Mouse (Mus musculus) urinary bladder, adult 2 months (tissue): ENCODE measurements around the gene Hsd17b13. TPM values are rescaled to one million over a fixed set of nuclear protein-coding genes. Genes with fewer than 3 reads are reported as not detected.
A peak's percentile ranks its signal among the peaks of the same experiment; 100 is the strongest.

ENCODE experiments used
- DNase-seq: peaks from one replicate; pipeline ENCODE4 v3.0.0; 2022; ENCODE audit warnings: low spot score
- polyA plus RNA-seq: library from polyadenylated mRNA; depleted of rRNA; stranded (reverse); fragments of >200 nt; gene quantifications from 2 replicates; pipeline ENCODE4 v1.2.3, GENCODE M21; 2012; rRNA removed

Hsd17b13 gene
- polyA plus RNA-seq, 1 experiment = 1.4 TPM

- DNase-seq = no peak
Measured at GRCm38 (mm10) chr5:103923755-103924154, 53.5 kb downstream of the Hsd17b13 start.

DNA sequence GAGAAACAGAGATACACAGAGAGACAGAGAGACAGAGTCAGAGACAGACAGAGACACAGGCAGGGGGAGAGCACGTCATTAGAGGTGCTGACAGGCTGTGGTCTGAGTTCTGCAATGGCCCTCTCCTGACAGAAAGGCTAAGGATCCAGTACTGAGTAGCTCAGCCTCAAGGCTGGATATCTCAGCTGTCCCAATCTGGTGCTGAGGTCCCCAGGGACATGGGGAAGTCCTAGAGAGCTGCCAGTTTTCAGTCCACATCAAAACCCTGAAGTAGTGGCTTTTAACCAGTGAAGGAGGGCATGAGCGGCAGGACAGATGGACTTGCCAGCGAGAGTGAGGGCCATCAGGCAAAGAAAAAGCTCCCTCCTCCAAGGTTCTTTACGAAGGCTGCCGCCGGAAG is 54.1 kb downstream of the Hsd17b13 start:
- DNase-seq = no peak

DNA sequence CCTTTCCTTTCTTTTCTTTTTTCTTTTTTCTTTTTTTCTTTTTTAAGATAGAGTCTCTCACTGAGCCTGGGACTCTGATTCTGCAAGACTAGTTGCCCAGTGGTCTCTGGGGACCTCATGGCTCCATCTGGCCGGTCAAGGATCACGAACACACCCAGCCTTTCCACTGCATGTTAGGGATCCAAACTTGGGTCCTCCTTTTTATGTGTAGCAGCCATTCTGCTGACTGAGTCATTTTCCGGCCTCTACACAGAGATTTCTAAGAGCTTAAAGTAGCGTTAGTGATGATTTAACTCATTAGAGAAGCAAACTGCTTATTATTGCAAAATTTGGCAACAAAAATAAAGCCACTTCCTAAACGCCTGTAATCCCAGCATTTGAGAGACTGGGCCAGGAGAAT is 54.8 kb downstream of the Hsd17b13 start:
- no peak for DNase-seq

GRCm38 (mm10) chr5:103919497-103919896 is 57.7 kb downstream of the Hsd17b13 start:
- no peak for DNase-seq

GRCm38 (mm10) chr5:103918233-103918632 is 59.0 kb downstream of the Hsd17b13 start:
- DNase-seq = no peak

GRCm38 (mm10) chr5:103917357-103917895 is 59.8 kb downstream of the Hsd17b13 start:
- DNase-seq = no peak

DNA sequence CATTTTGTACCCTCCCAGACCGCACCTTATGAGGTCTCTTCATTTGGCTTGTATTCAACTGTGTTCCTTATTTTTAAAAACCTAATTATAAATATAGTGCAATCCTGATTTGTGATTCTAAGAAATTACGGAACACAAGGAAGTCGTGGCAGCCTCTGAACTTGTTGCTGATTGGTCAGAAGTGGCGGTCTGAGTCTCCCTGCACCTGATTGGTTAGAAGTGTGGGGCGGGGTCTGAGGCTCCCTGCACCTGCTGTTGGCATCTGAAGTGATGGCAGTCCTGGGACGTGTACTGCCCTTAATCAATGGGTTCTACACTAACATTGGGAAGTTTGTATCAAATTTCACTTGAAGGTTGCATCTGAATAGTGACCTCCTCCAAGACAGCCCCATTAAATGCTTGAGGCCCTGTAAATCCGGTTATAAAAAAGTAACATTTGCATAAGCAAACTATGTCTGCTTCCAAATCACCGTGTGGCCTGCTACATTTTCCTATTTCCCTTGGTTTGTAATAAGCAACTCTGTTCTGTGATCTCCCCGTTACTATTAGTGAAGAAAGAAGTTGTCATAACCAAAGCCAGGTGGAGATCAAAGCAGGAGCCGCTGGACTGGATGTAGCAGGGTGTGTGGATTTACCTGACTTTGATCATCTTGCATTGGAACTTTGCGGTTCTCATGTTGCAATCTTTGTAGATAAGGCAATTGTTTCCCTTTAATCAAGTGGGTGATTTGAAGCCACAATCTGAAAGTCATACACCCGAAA is 60.4 kb downstream of the Hsd17b13 start:
- no peak for DNase-seq

DNA sequence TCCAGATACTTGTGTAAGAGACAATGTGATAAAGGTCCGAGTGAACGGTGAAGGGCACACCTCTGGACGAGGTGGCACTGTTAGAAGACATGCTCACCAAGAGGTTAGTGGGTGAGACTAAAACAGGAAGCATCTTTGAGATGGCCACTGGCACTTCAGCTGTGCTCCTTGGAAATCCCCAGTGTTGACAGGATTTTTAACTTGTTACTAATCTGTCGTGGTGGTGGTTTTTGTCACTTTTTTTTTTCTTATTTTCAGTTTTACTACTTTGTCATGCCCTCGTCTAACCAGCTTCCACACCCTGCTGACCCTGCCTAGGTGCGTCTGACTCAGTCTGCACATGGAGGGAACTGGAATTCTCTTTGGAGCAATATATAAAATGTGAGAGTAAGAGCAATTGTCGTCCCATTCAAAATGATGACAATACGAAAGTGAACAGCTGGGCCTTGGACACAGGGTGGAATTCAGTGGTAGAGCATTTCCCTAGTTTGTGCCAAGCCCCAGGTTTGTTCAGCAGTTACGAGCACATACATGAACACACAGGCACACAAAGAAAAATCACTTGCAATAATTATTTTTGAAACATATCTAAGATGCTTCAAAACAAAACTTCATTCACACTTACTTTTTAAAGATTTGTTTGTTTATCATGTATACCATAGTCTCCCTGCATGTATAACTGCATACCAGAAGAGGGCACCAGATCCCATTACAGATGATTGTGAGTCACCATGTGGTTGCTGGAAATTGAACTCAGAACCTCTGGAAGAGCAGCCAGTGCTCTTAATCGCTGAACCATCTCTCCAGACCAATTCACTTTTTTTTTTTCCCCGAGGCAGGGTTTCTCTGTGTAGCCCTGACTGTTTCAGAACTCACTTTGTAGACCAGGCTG is 62.6 kb downstream of the Hsd17b13 start:
- DNase-seq = no peak

GRCm38 (mm10) chr5:103913150-103913549 is 64.1 kb downstream of the Hsd17b13 start:
- DNase-seq = no peak

- DNase-seq = no peak
Measured at GRCm38 (mm10) chr5:103911555-103911954, 65.7 kb downstream of the Hsd17b13 start.

- DNase-seq = peak; percentile 78
Measured at GRCm38 (mm10) chr5:103910748-103911409, 66.3 kb downstream of the Hsd17b13 start, which contains the start of gene Klhl8. Gene Klhl8, minus strand, starts transcription at chr5:103911259.

GRCm38 (mm10) chr5:103910156-103910555 is 67.1 kb downstream of the Hsd17b13 start:
- no peak for DNase-seq

DNA sequence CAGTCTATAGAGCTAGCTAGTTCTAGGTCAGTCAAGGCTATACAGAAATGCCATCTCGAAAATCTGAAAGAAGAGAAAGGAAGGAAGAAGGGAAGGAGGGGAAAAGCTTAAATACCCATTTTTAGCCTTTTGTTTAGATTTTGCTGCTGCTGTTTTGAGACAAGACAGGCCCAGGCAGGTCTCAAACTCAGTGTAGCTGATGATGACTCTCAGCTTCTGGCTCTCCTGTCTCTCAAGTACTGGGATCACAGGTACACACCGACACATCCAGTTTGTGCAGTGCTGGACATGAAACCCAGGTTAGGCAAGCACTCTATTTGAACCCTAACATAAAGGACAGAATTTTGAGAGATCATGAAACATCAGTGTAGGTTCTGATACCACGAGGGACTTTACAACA is 67.7 kb downstream of the Hsd17b13 start:
- DNase-seq = no peak

- no peak for DNase-seq
Measured at GRCm38 (mm10) chr5:103908851-103909250, 68.4 kb downstream of the Hsd17b13 start.

- DNase-seq = no peak
Measured at GRCm38 (mm10) chr5:103907844-103908243, 69.4 kb downstream of the Hsd17b13 start.

- no peak for DNase-seq
Measured at GRCm38 (mm10) chr5:103906173-103906572, 71.0 kb downstream of the Hsd17b13 start.

Other genes starting within 250 kb of the Hsd17b13 start
- 9.4 and 11.6 TPM in 2 replicates for gene Klhl8, start 66.2 kb downstream of the Hsd17b13 start, polyA plus RNA-seq
- gene Hsd17b11, start 44.5 kb upstream of the Hsd17b13 start, polyA plus RNA-seq = 77.1 and 90.8 TPM in 2 replicates
- gene Nudt9, start 68.9 kb upstream of the Hsd17b13 start, polyA plus RNA-seq = 50.6 and 55.6 TPM in 2 replicates
- not detected in 2 replicates for gene Gm17660, start 100.2 kb upstream of the Hsd17b13 start, polyA plus RNA-seq
- gene Sparcl1, start 136.3 kb upstream of the Hsd17b13 start, polyA plus RNA-seq = 1,512 and 1,967 TPM in 2 replicates
- gene Dspp, start 193.3 kb upstream of the Hsd17b13 start, polyA plus RNA-seq = not detected in 2 replicates
- 0.03 and 0.04 TPM in 2 replicates for gene Dmp1, start 225.2 kb upstream of the Hsd17b13 start, polyA plus RNA-seq